Mouse (Mus musculus): Measurements from ENCODE around the gene Acot12. TPM values are rescaled to one million over a fixed set of nuclear protein-coding genes. Genes with fewer than 3 reads are reported as not detected.

Acot12 gene
- polyA plus RNA-seq, 1 experiment from 2014 or later, result not detected

Small RNAs within 50 kb of the gene (microRNA-seq; reads per million reads assigned to microRNA genes)
- gene Gm27656, result not detected

Other genes starting within 250 kb of the Acot12 start
- 23.7 and 28.5 TPM in 2 replicates for gene Zcchc9, start 66.2 kb downstream of the Acot12 start, polyA plus RNA-seq (2015; fragmentation: Nextera tagmentation; extraction: Ambion mirVana)
- gene Ckmt2, start 135.4 kb downstream of the Acot12 start, polyA plus RNA-seq (2015; fragmentation: Nextera tagmentation; extraction: Ambion mirVana), result 13.4 and 14.6 TPM in 2 replicates